Mouse (Mus musculus) stomach, embryonic 16.5 days (tissue): ENCODE results near the gene Zfp938. TPM values are rescaled to one million over a fixed set of nuclear protein-coding genes. Genes with fewer than 3 reads are reported as not detected.

Experiments used
- ATAC-seq: fragments of 200-750 bp; cut with Nextera tagmentation; 2 replicates; pipeline ENCODE4 v1.8.0; 2017; ENCODE audit warnings: moderate number of reproducible peaks, moderate TSS enrichment; ENCODE audit not compliant: insufficient read depth, low FRiP score
- H3K27ac ChIP-seq: fragments of 300-500 bp; sonication (generic); 2 replicates; pipeline ENCODE4 v1.5.1; 2014; ENCODE audit warnings: low read length
- H3K27me3 ChIP-seq: fragments of 300-500 bp; sonication (generic); 2 replicates; pipeline ENCODE4 v1.6.1; 2014; ENCODE audit warnings: low read length, control low read depth, mixed read lengths; ENCODE audit not compliant: control insufficient read depth, insufficient read depth
- H3K36me3 ChIP-seq: fragments of 300-500 bp; sonication (generic); 2 replicates; pipeline ENCODE4 v1.6.1; 2014; ENCODE audit warnings: low read length; ENCODE audit not compliant: control insufficient read depth, insufficient read depth
- H3K4me1 ChIP-seq: fragments of 300-500 bp; sonication (generic); 2 replicates; pipeline ENCODE4 v1.6.1; 2014; ENCODE audit warnings: low read length, control low read depth, mixed read lengths; ENCODE audit not compliant: control insufficient read depth, insufficient read depth
- H3K4me2 ChIP-seq: fragments of 300-500 bp; sonication (generic); 2 replicates; pipeline ENCODE4 v1.6.1; 2014; ENCODE audit warnings: low read depth, low read length, mixed read lengths
- H3K4me3 ChIP-seq: fragments of 300-500 bp; sonication (generic); replicated peaks from 2 replicates; pipeline ENCODE4 v1.5.1; 2014; ENCODE audit warnings: mild to moderate bottlenecking, low read length
- H3K9ac ChIP-seq: fragments of 300-500 bp; sonication (generic); 2 replicates; pipeline ENCODE4 v1.6.1; 2014; ENCODE audit warnings: low read length
- H3K9me3 ChIP-seq: fragments of 300-500 bp; sonication (generic); replicated peaks from 2 replicates; pipeline ENCODE4 v1.6.1; 2016; ENCODE audit warnings: low read length, control low read depth; ENCODE audit not compliant: control insufficient read depth
- WGBS: fragments of 180-500 bp; shearing (Covaris S2); extraction: QIAGEN DNeasy Blood & Tissue Kit; methylation state at CpG from one replicate; pipeline ENCODE4 v1.1.7; 2014; 5-methylcytosine and 5-hydroxymethylcytosine counted together
- polyA plus RNA-seq: library from polyadenylated mRNA; unstranded; fragments of >200 nt; fragmentation: Nextera tagmentation; extraction: Ambion mirVana; gene quantifications from 2 replicates; pipeline ENCODE4 v1.2.1, GENCODE M21; 2015

The Zfp938 gene
- polyA plus RNA-seq = 14.5 and 15.2 TPM in 2 replicates

DNA sequence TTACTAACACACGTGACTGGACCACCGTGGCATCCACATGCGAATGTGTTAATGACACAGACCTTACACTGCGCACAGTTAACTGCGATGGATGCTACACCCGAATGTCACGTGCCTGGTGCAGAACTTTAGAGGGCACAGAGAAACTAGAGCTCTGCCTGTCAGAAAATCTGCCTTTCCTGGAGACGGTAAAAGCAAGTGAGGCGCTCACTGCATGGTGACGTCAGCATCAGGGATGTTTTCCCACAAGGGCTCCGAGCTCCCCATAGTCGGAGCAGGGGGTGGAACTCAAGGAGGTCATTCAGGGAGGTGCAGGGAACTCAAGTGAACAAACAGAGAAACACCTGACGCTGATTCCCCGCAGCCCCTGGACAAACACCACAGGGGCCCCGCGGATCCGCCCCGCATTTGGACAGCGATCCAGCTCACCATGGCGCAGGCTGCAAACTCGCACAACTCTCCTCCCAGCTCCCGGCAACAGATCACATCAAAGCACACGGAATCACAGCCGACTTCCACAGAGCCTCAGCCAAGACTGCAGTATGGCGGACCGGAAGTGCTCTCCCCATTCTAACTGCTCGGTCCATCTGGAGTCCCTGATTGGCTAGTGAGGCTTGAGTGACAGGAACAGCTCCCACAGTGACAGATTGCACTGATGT is at the start of gene Zfp938:
Gene Zfp938 (minus strand): TSS at position 539 of the 659 bp plus-strand sequence.
- Histone ChIP-seq H3K4me1 (no peaks in the 10 kb centered on the region), H3K36me3 (peaks cover 7% of the 10 kb centered on the region), H3K9ac (peak within 1 kb of the TSS; percentile 74), H3K27me3 (no peaks in the 10 kb centered on the region), H3K4me2 (peak within 1 kb of the TSS; percentile 72), H3K9me3 (peaks cover 7% of the 10 kb centered on the region), H3K4me3 (peak within 1 kb of the TSS; percentile 61), H3K27ac (peak within 1 kb of the TSS; percentile 47)
- 4% methylated on average over 27 of the region's 27 CpGs for WGBS
- peak; percentile 99 for ATAC-seq

DNA sequence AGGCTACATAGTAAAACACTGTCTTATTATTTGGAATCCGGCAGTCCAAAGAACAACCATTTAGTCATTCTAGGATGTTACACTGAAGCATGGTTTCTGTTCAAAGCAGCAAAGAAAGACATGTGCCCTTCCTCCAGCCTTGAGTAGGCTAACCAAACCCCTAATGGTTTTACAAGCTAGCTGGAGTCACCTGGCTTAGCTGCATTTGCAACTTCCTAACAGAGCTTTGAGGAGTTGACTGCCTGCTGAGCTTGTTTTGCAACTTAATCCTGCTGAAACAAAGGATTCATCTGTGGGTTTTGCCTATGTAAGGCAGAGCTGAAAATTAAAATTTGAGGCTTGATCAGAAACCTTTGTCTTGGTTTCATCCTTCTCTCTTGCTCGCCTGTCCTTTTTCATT is 16.3 kb upstream of the Zfp938 start:
- H3K27ac ChIP-seq = no peak overlapping the region

DNA sequence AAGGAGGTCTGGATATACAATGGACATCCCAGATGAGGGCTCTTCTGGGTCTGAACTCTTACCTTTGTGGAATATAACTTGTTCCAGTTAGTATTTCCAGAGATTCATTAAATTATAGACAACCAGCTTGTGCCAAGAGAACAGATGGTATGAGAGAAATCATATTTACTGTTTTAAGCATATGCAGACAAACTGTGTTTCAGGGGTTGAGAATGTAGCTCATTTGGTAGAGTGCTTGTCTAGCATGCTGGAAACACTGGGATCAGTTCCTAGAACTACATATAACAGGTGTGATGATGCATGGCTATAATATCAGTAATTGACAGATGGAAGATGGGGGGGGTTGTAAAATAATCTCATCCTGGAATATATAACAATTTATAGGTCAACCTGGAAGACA is 3.9 kb upstream of the Zfp938 start:
- Histone ChIP-seq H3K9me3 (no peaks in the 10 kb centered on the region), H3K9ac (no peak overlapping the region), H3K36me3 (no peaks in the 10 kb centered on the region), H3K4me2 (no peak overlapping the region), H3K27me3 (no peaks in the 10 kb centered on the region), H3K4me3 (no peak overlapping the region), H3K4me1 (no peaks in the 10 kb centered on the region), H3K27ac (no peak overlapping the region)
- ATAC-seq = no peak

More for the DNA sequence above, 16.3 kb upstream of the Zfp938 start:
- H3K27me3 ChIP-seq = no peaks in the 10 kb centered on the region
- no peaks in the 10 kb centered on the region for H3K9me3 ChIP-seq
- ATAC-seq = no peak
- H3K36me3 ChIP-seq = no peaks in the 10 kb centered on the region
- no peak overlapping the region for H3K9ac ChIP-seq
- H3K4me3 ChIP-seq = no peak overlapping the region
- 81% methylated on average over 2 of the region's 2 CpGs for WGBS
- H3K4me2 ChIP-seq = no peak overlapping the region
- no peaks in the 10 kb centered on the region for H3K4me1 ChIP-seq

DNA sequence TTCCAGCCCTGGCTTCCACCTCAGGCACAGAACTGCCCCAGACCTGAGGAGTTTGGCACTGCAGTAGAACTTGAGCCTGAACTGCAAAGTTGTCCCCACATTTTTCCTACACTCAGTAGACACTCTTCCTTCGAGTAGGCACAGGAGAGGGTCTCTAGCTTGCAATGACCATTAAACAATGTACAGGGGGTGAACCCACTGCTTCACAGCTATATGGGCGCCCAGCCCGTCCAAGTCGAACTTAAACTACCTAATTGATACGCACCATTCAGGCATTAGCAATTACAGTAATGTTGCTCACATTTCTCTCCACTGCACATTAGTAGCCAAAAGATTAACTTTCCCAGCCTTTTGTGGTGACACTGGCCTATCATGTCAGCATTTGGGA is 315 bp upstream of the Zfp938 start:
- Histone ChIP-seq H3K4me1 (no peaks in the 10 kb centered on the region), H3K27me3 (no peaks in the 10 kb centered on the region), H3K9ac (peak overlapping the region; percentile 74), H3K27ac (peak overlapping the region; percentile 47; the same call in 1 of the 2 replicates), H3K4me3 (peak overlapping the region; percentile 61), H3K9me3 (peaks cover 6% of the 10 kb centered on the region), H3K36me3 (peaks cover 6% of the 10 kb centered on the region), H3K4me2 (peak overlapping the region; percentile 72)
- no peak for ATAC-seq
- WGBS = 67% methylated on average over 5 of the region's 5 CpGs

DNA sequence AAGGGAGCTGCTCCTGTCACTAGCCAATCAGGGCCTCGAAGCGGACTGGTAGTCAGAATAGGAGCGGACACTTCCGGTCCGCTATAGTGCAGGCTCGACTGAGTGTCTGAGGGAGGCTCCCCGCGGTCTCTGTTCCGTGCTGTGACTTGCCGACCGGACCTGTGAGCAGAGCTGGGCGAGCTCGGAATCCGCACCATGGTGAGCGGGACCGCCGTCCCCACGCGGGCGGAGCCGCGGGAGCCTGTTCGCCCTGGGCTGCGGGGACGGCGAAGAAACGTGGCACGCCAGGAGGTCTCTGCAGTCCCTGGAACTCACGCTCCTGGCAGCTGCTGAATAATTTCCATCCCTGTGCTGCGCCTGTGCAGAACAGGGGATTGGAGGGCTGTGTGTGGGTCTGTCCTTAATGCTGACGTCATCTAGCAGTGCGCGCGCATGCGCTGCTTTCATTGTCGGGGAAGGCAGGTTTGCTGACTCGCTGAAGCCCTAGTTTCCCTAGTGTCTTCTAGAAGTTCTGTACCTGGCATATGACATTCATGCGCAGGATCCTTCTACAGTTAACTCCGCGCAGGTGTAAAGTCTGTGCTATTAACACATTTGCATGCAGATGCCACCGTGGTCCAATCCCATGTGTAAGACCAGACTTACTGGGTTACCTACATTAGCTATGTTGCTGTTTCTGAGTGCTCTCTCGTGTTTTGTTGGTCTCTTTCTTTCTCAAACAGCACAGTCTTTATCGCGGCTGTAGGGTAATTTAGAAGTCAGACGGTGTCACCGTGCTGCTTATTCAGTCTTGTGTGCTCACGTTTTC is 62.6 kb downstream of the Zfp938 start:
- Histone ChIP-seq H3K27ac (peak overlapping the region; percentile 98), H3K27me3 (no peaks in the 10 kb centered on the region), H3K4me3 (peak overlapping the region; percentile 75), H3K4me2 (peak overlapping the region; percentile 63), H3K4me1 (no peaks in the 10 kb centered on the region), H3K9me3 (no peaks in the 10 kb centered on the region), H3K36me3 (no peaks in the 10 kb centered on the region), H3K9ac (peak overlapping the region; percentile 85)
- 4% methylated on average over 47 of the region's 47 CpGs for WGBS
- peak; percentile 99 for ATAC-seq

Other genes with a start within 250 kb of the Zfp938 start
- 12.1 and 12.2 TPM in 2 replicates for gene Zfp873, start 193.2 kb downstream of the Zfp938 start, polyA plus RNA-seq
- 3.5 and 4.1 TPM in 2 replicates for gene BC024063, start 157.9 kb downstream of the Zfp938 start, polyA plus RNA-seq
- gene AU041133, start 113.3 kb downstream of the Zfp938 start, polyA plus RNA-seq = 4.4 and 5.3 TPM in 2 replicates
- gene 4932415D10Rik, start 75.3 kb upstream of the Zfp938 start, polyA plus RNA-seq = not detected in 2 replicates
- gene Gm4924, start 113.0 kb upstream of the Zfp938 start, polyA plus RNA-seq = 6.2 and 8.5 TPM in 2 replicates